Mouse (Mus musculus) forebrain, embryonic 16.5 days (tissue): ENCODE data around the gene Gm20671. TPM values are rescaled to one million over a fixed set of nuclear protein-coding genes. Genes with fewer than 3 reads are reported as not detected.
A peak's percentile ranks its signal among the peaks of the same experiment; 100 is the strongest.
"Not testable (repeated sequence)": the region's sequence is repeated elsewhere in the genome, so short reads cannot be mapped to it uniquely, and the experiment has no call there.

ENCODE experiments used
- ATAC-seq: fragments of 200-750 bp; cut with Nextera tagmentation; 2 replicates; pipeline ENCODE4 v1.8.0; 2017; ENCODE audit warnings: mild to moderate bottlenecking, moderate library complexity
- H3K27ac ChIP-seq: fragments of 300-500 bp; sonication (generic); 2 replicates; pipeline ENCODE4 v1.5.1; 2014; ENCODE audit warnings: low read length, control low read depth
- H3K27me3 ChIP-seq: fragments of 300-500 bp; sonication (generic); replicated peaks from 2 replicates; pipeline ENCODE4 v1.6.1; 2014; ENCODE audit warnings: low read length; ENCODE audit not compliant: control insufficient read depth, insufficient read depth
- H3K36me3 ChIP-seq: fragments of 300-500 bp; sonication (generic); 2 replicates; pipeline ENCODE4 v1.6.1; 2014; ENCODE audit not compliant: control insufficient read depth, insufficient read depth
- H3K4me1 ChIP-seq: fragments of 300-500 bp; sonication (generic); replicated peaks from 2 replicates; pipeline ENCODE4 v1.6.1; 2014; ENCODE audit warnings: low read length; ENCODE audit not compliant: control insufficient read depth, insufficient read depth
- H3K4me2 ChIP-seq: fragments of 300-500 bp; sonication (generic); 2 replicates; pipeline ENCODE4 v1.6.1; 2014; ENCODE audit warnings: mild to moderate bottlenecking, low read length, control low read depth
- H3K4me3 ChIP-seq: fragments of 300-500 bp; sonication (generic); replicated peaks from 2 replicates; pipeline ENCODE4 v1.5.1; 2014; ENCODE audit warnings: mild to moderate bottlenecking, low read length, control low read depth
- H3K9ac ChIP-seq: fragments of 300-500 bp; sonication (generic); replicated peaks from 2 replicates; pipeline ENCODE4 v1.6.1; 2014; ENCODE audit warnings: low read depth, low read length, control low read depth
- H3K9me3 ChIP-seq: fragments of 300-500 bp; sonication (generic); 2 replicates; pipeline ENCODE4 v1.6.1; 2016; ENCODE audit warnings: low read length; ENCODE audit not compliant: control insufficient read depth
- WGBS: fragments of 180-500 bp; shearing (Covaris S2); extraction: QIAGEN DNeasy Blood & Tissue Kit; methylation state at CpG from one replicate; pipeline ENCODE4 v1.1.7; 2014; 5-methylcytosine and 5-hydroxymethylcytosine counted together
- polyA plus RNA-seq: library from polyadenylated mRNA; unstranded; fragments of >200 nt; fragmentation: Nextera tagmentation; extraction: Ambion mirVana; gene quantifications from 2 replicates; pipeline ENCODE4 v1.2.1, GENCODE M21; 2015

Gene Gm20671
- polyA plus RNA-seq: not detected in 2 replicates

- Histone ChIP-seq H3K4me2 (no peak within 1 kb of the TSS), H3K4me3 (no peak within 1 kb of the TSS), H3K27me3 (no peaks in the 10 kb centered on the region), H3K4me1 (no peaks in the 10 kb centered on the region), H3K9me3 (no peaks in the 10 kb centered on the region), H3K27ac (no peak within 1 kb of the TSS), H3K9ac (no peak within 1 kb of the TSS), H3K36me3 (peaks cover 10% of the 10 kb centered on the region)
- 97% methylated on average over 7 of the region's 7 CpGs for WGBS
- no peak for ATAC-seq
Observed at GRCm38 (mm10) chr5:32827009-32827408, at the start of gene Gm20671. Gene Gm20671, minus strand, starts transcription at chr5:32827109.

- ATAC-seq: no peak
- Histone ChIP-seq H3K4me1 (no peaks in the 10 kb centered on the region), H3K4me3 (no peak overlapping the region), H3K27ac (no peak overlapping the region), H3K27me3 (no peaks in the 10 kb centered on the region), H3K9ac (no peak overlapping the region), H3K9me3 (no peaks in the 10 kb centered on the region), H3K36me3 (peaks cover 4% of the 10 kb centered on the region), H3K4me2 (no peak overlapping the region)
- 97% methylated on average over 5 of the region's 5 CpGs for WGBS
Observed at GRCm38 (mm10) chr5:32872346-32872745, 45.4 kb upstream of the Gm20671 start.

DNA sequence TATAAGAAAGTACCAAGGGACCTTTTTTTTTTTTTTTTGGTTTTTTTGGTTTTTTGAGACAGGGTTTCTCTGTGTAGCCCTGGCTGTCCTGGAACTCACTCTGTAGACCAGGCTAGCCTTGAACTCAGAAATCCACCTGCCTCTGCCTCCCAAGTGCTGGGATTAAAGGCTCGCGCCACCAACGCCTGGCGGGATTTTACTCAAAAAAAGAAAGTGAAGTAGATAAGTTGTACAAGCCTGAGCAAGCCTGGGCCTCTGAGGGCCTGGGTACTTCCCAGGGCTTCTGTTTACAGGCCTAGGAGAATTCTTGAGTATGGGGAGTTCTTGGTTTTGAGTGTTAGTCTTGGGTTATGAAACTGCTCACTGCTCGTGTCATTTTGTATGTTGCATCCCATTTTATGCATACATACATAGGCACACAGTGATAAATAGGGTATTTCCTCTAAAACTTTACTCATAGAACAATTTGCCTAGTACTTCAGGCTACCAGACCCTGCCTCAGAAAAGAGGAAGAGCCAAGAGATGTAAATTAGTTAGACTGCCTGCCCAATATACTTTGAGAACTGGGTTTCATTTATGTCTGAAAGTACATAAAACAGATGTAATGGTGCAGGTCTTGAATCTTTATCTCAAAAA is 42.6 kb upstream of the Gm20671 start:
- no peak overlapping the region for H3K27ac ChIP-seq
- no peak overlapping the region for H3K9ac ChIP-seq
- no peak overlapping the region for H3K4me2 ChIP-seq
- no peaks in the 10 kb centered on the region for H3K27me3 ChIP-seq
- H3K4me1 ChIP-seq: peaks cover 4% of the 10 kb centered on the region
- ATAC-seq: no peak
- peaks cover 3% of the 10 kb centered on the region for H3K36me3 ChIP-seq
- H3K9me3 ChIP-seq: no peaks in the 10 kb centered on the region
- WGBS: 100% methylated on average over 5 of the region's 5 CpGs
- no peak overlapping the region for H3K4me3 ChIP-seq

GRCm38 (mm10) chr5:32863253-32864228 is 36.6 kb upstream of the Gm20671 start, which contains the start of gene Depdc5:
Gene Depdc5, plus strand, starts transcription at chr5:32863701.
- Histone ChIP-seq H3K4me1 (peaks cover 13% of the 10 kb centered on the region), H3K27ac (peak within 1 kb of the TSS; percentile 71)

DNA sequence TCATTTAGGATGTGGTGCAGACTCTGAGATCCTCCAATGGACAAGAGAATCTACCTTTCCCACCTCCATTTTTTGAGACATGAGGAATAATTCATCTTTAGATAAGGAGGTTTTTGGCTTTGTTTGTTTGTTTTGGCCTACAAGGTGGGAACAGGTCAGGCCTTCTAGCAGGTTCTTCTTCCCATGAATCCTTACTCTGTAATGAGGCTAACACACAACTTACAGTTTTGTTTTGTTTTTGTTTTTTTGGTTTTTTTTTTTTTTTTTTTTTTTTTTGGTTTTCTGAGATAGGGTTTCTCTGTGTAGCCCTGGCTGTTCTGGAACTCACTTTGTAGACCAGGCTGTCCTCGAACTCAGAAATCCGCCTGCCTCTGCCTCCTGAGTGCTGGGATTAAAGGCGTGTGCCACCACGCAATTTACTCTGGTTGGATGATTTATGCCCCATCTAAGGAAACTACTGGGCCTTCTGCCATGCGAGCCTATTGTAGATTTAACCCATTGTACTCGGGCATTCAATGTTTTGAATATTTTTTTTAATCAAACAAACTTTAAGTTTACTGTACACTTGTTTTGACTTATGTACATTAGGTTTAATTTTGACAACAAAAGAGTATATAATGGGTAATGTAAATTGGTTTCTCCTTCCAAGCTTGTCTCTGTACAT is 35.7 kb upstream of the Gm20671 start:
- no peaks in the 10 kb centered on the region for H3K9me3 ChIP-seq
- no peak overlapping the region for H3K27ac ChIP-seq
- WGBS: 61% methylated on average over 6 of the region's 6 CpGs
- no peak overlapping the region for H3K4me2 ChIP-seq
- no peaks in the 10 kb centered on the region for H3K27me3 ChIP-seq
- no peak overlapping the region for H3K9ac ChIP-seq
- H3K36me3 ChIP-seq: no peaks in the 10 kb centered on the region
- peaks cover 13% of the 10 kb centered on the region for H3K4me1 ChIP-seq
- ATAC-seq: no peak
- H3K4me3 ChIP-seq: no peak overlapping the region

More at GRCm38 (mm10) chr5:32863253-32864228, 36.6 kb upstream of the Gm20671 start, which contains the start of gene Depdc5:
- Histone ChIP-seq H3K9ac (peak within 1 kb of the TSS; percentile 69), H3K36me3 (no peaks in the 10 kb centered on the region), H3K9me3 (no peaks in the 10 kb centered on the region), H3K4me2 (peak within 1 kb of the TSS; percentile 91), H3K27me3 (no peaks in the 10 kb centered on the region), H3K4me3 (peak within 1 kb of the TSS; percentile 79)
- peak; percentile 100 for ATAC-seq
- WGBS: under 1% methylated on average over 60 of the region's 64 CpGs

- H3K4me1 ChIP-seq: peaks cover 16% of the 10 kb centered on the region
- H3K9me3 ChIP-seq: no peaks in the 10 kb centered on the region
- H3K27me3 ChIP-seq: no peaks in the 10 kb centered on the region
- H3K36me3 ChIP-seq: no peaks in the 10 kb centered on the region
- H3K27ac ChIP-seq: no peak overlapping the region
- H3K9ac ChIP-seq: no peak overlapping the region
- no peak overlapping the region for H3K4me2 ChIP-seq
- H3K4me3 ChIP-seq: no peak overlapping the region
- WGBS: 100% methylated on average over 1 of the region's 1 CpGs
- no peak for ATAC-seq
Observed at GRCm38 (mm10) chr5:32861082-32861481, 34.2 kb upstream of the Gm20671 start.

GRCm38 (mm10) chr5:32857781-32858220 is 30.9 kb upstream of the Gm20671 start:
- WGBS: 0% methylated on average over 6 of the region's 6 CpGs
- peaks cover 10% of the 10 kb centered on the region for H3K4me1 ChIP-seq
- ATAC-seq: peak; percentile 25; the same call in 1 of the 2 replicates
- peak overlapping the region; percentile 59 for H3K4me2 ChIP-seq
- H3K9me3 ChIP-seq: no peaks in the 10 kb centered on the region
- no peaks in the 10 kb centered on the region for H3K27me3 ChIP-seq
- peak overlapping the region; percentile 44 for H3K4me3 ChIP-seq
- H3K27ac ChIP-seq: peak overlapping the region; percentile 72
- H3K36me3 ChIP-seq: no peaks in the 10 kb centered on the region
- peak overlapping the region; percentile 47 for H3K9ac ChIP-seq

- not testable (repeated sequence) for H3K27me3 ChIP-seq, H3K9me3 ChIP-seq, H3K36me3 ChIP-seq, H3K4me3 ChIP-seq, ATAC-seq, H3K27ac ChIP-seq, H3K4me2 ChIP-seq, H3K9ac ChIP-seq
- H3K4me1 ChIP-seq: peaks cover 30% of the 10 kb centered on the region
- WGBS: 88% methylated on average over 2 of the region's 3 CpGs
Observed at GRCm38 (mm10) chr5:32855274-32855673, 28.4 kb upstream of the Gm20671 start.

- Histone ChIP-seq H3K4me3 (no peak overlapping the region), H3K4me1 (peaks cover 30% of the 10 kb centered on the region), H3K27ac (no peak overlapping the region), H3K27me3 (no peaks in the 10 kb centered on the region), H3K4me2 (no peak overlapping the region), H3K9ac (no peak overlapping the region), H3K36me3 (peaks cover 3% of the 10 kb centered on the region; the same call in 1 of the 2 replicates), H3K9me3 (no peaks in the 10 kb centered on the region)
- no peak for ATAC-seq
- WGBS: 84% methylated on average over 4 of the region's 4 CpGs
Observed at GRCm38 (mm10) chr5:32854818-32855217, 27.9 kb upstream of the Gm20671 start.
